Mouse (Mus musculus) layer of hippocampus, adult 18-20 months (tissue): ENCODE data around the gene Sult2b1. TPM values are rescaled to one million over a fixed set of nuclear protein-coding genes. Genes with fewer than 3 reads are reported as not detected.
A peak's percentile ranks its signal among the peaks of the same experiment; 100 is the strongest.

ENCODE experiments used
- DNase-seq, 2 experiments: peaks; one replicate each; pipeline ENCODE4 v3.0.0; 2022; ENCODE audit warnings: low spot score in 2 of 2
- total RNA-seq, 2 experiments: library from RNA; stranded (reverse); gene quantifications; 2 replicates each; pipeline ENCODE4 v1.2.3; 2021

Gene Sult2b1
- total RNA-seq, 2 experiments from 2014 or later = 8.1 to 8.9 TPM

- DNase-seq = no peak
These were observed 56.8 kb downstream of the Sult2b1 start for GRCm38 (mm10) chr7:45727625-45728024.

- DNase-seq = no peak
These were observed 58.0 kb downstream of the Sult2b1 start for GRCm38 (mm10) chr7:45726419-45726818.

- DNase-seq = no peak
These were observed 58.8 kb downstream of the Sult2b1 start, which contains the start of gene Spaca4 for GRCm38 (mm10) chr7:45725713-45726112. TSS of gene Spaca4 (minus strand) at chr7:45725813.

- no peak for DNase-seq
These were observed 59.3 kb downstream of the Sult2b1 start for GRCm38 (mm10) chr7:45725151-45725550.

- no peak for DNase-seq
These were observed 60.7 kb downstream of the Sult2b1 start for GRCm38 (mm10) chr7:45723781-45724180.

- DNase-seq = no peak
These were observed 61.2 kb downstream of the Sult2b1 start for GRCm38 (mm10) chr7:45723301-45723700.

- DNase-seq = no peak
These were observed 62.1 kb downstream of the Sult2b1 start for GRCm38 (mm10) chr7:45722348-45722713.

GRCm38 (mm10) chr7:45721642-45722347 is 62.7 kb downstream of the Sult2b1 start:
- no peak for DNase-seq

- DNase-seq = no peak
These were observed 63.3 kb downstream of the Sult2b1 start for GRCm38 (mm10) chr7:45721234-45721571.

GRCm38 (mm10) chr7:45720413-45721233 is 63.8 kb downstream of the Sult2b1 start, which contains the start of gene Fam83e:
TSS of gene Fam83e (plus strand) at chr7:45721212.
- no peak for DNase-seq

GRCm38 (mm10) chr7:45719738-45720412 is 64.6 kb downstream of the Sult2b1 start:
- DNase-seq = peak in 1 of 2 experiments; percentile 1

- peak in 1 of 2 experiments; percentile 2 for DNase-seq
These were observed 65.3 kb downstream of the Sult2b1 start for GRCm38 (mm10) chr7:45719180-45719579.

- peak in 1 of 2 experiments; percentile 30 for DNase-seq
These were observed 66.1 kb downstream of the Sult2b1 start for GRCm38 (mm10) chr7:45718331-45718730.

GRCm38 (mm10) chr7:45717918-45718297 is 66.6 kb downstream of the Sult2b1 start, which contains the start of gene Sphk2:
TSS of gene Sphk2 (minus strand) at chr7:45718002.
- peak; percentile 97 to 100 for DNase-seq

- no peak for DNase-seq
These were observed 67.2 kb downstream of the Sult2b1 start for GRCm38 (mm10) chr7:45716952-45717917.

- no peak for DNase-seq
These were observed 68.0 kb downstream of the Sult2b1 start for GRCm38 (mm10) chr7:45716460-45716857.

- no peak for DNase-seq
These were observed 68.6 kb downstream of the Sult2b1 start for GRCm38 (mm10) chr7:45715741-45716459.

- peak; percentile 98 for DNase-seq
These were observed 69.3 kb downstream of the Sult2b1 start, which contains the start of gene Rpl18 for GRCm38 (mm10) chr7:45715090-45715708. TSS of gene Rpl18 (plus strand) at chr7:45715457.

GRCm38 (mm10) chr7:45714630-45715089 is 69.8 kb downstream of the Sult2b1 start:
- DNase-seq = no peak
